Mouse (Mus musculus): ENCODE results near the gene Rbm4. TPM values are rescaled to one million over a fixed set of nuclear protein-coding genes. Genes with fewer than 3 reads are reported as not detected.
A peak's percentile ranks its signal among the peaks of the same experiment; 100 is the strongest.
"Not testable (repeated sequence)": the region's sequence is repeated elsewhere in the genome, so short reads cannot be mapped to it uniquely, and the experiment has no call there.

Gene Rbm4
- polyA plus RNA-seq, 1 experiment from 2014 or later, result 45.5 TPM

DNA sequence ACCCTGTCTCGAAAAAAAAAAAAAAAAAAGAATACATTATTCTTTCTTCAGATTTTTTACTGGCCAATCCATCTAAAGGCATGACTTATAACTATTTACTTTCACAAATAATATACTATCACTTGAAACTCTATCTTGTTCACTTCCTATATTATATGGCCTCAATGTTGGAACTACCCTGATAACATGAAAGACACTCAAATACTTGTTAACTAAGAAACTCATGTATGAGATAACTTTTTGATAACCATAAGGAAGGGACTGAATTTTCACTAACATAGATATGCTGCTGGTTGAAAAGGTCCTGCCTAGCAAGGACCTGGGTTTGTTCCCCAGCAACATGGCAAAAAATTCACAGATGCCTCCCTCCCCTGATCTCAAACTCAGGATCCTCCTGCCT lies 2.2 kb upstream of the Rbm4 start:
- WGBS, result 79% methylated on average over 1 of the region's 1 CpGs
- ATAC-seq (ENCODE audit: extremely low read depth, insufficient number of reproducible peaks, low FRiP score, low TSS enrichment), result no peak
- Histone ChIP-seq H3K4me2 (no peak overlapping the region), H3K36me3 (peaks cover 61% of the 10 kb centered on the region), H3K4me1 (peaks cover 30% of the 10 kb centered on the region), H3K9ac (no peak overlapping the region), H3K27me3 (replicated peaks) (no peaks in the 10 kb centered on the region), H3K9me3 (no peaks in the 10 kb centered on the region), H3K27ac (replicated peaks) (no peak overlapping the region), H3K4me3 (no peak overlapping the region)

DNA sequence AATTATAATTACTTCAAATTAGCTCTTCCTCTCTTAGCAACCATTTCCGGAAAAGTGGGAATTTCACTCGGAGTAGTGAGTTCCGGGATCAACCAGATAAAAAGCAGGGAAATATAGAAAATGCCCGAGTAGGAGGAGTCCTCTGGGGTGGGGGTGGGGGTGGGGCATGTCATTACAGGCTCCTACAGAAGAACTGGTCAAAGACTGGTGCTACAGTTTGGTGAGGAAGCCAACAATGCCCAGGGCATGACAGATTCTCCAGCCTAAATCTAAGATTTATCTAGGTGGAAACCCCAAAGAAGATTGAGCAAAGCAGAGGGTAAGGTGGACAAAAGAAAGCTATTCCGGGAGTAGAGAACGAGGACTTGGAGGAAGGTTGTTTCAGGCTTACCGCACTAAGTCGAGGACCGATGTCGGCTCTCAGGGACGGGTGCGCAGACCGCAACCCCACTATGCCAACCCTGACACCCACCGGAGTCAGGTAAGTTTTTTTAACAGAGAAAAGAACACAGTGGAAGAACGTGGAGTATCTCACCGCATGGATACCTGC lies 345 bp downstream of the Rbm4 start:
- ATAC-seq (ENCODE audit: extremely low read depth, insufficient number of reproducible peaks, low FRiP score, low TSS enrichment), result 0 out of 2 replicates have a peak, but pooled peaks have one; percentile 12
- H3K9ac ChIP-seq, result peak overlapping the region; percentile 92
- H3K27ac ChIP-seq (replicated peaks), result peak overlapping the region; percentile 87
- H3K36me3 ChIP-seq, result peaks cover 58% of the 10 kb centered on the region
- H3K4me3 ChIP-seq, result peak overlapping the region; percentile 90
- H3K4me1 ChIP-seq, result peaks cover 49% of the 10 kb centered on the region
- peak overlapping the region; percentile 77 for H3K4me2 ChIP-seq
- whole genome bisulfite sequencing, result under 1% methylated on average over 16 of the region's 16 CpGs
- H3K9me3 ChIP-seq, result no peaks in the 10 kb centered on the region
- H3K27me3 ChIP-seq (replicated peaks), result no peaks in the 10 kb centered on the region

DNA sequence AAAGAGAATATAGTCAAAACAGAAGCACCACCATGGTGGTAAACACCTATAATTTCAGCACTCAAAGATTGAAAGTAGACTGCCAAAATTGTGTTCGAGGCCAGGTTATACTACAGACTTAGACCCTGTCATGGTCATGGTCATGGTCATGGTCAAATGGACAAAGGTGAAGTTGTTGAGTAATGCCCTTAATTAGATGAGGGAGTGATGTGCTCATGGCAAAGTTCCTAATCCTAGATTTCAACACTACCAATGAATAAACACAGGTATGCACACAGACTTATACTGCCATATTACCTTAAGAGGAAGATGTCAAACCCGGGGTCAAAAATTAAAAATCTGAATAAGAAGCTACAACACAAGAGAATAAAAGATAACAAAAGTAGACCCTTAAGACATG lies 7.4 kb downstream of the Rbm4 start:
- H3K4me2 ChIP-seq, result no peak overlapping the region
- ATAC-seq (ENCODE audit: extremely low read depth, insufficient number of reproducible peaks, low FRiP score, low TSS enrichment), result no peak
- 95% methylated on average over 2 of the region's 2 CpGs for WGBS
- no peaks in the 10 kb centered on the region for H3K27me3 ChIP-seq (replicated peaks)
- H3K4me1 ChIP-seq, result peaks cover 72% of the 10 kb centered on the region
- H3K9ac ChIP-seq, result no peak overlapping the region
- H3K9me3 ChIP-seq, result no peaks in the 10 kb centered on the region
- H3K27ac ChIP-seq (replicated peaks), result no peak overlapping the region
- H3K36me3 ChIP-seq, result peaks cover 96% of the 10 kb centered on the region
- no peak overlapping the region for H3K4me3 ChIP-seq

DNA sequence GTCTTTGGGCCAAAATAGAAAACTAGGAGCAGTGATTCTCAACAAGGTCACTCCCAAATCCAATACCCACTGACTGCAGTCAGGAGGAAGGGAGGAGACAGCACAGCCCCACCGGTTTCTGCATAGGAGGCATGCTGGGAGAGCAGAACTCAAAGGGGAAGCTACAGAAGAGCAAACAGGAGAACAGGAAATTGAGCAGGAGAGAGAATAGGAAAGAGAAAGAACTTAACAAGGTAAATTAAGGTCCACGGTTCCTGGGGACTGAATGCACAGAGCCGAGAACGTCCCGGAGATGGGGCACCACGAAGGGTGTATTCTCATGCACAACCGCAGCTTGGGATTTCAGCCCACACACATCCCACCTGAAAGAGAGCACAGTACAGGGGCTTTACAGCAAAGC lies 8.5 kb downstream of the Rbm4 start:
- no peak for ATAC-seq (ENCODE audit: extremely low read depth, insufficient number of reproducible peaks, low FRiP score, low TSS enrichment)
- peaks cover 94% of the 10 kb centered on the region for H3K36me3 ChIP-seq
- no peaks in the 10 kb centered on the region for H3K27me3 ChIP-seq (replicated peaks)
- H3K9ac ChIP-seq, result no peak overlapping the region
- no peak overlapping the region for H3K4me2 ChIP-seq
- no peak overlapping the region for H3K4me3 ChIP-seq
- peaks cover 61% of the 10 kb centered on the region for H3K4me1 ChIP-seq
- peak overlapping the region; percentile 54; the same call in 1 of the 2 replicates for H3K27ac ChIP-seq (replicated peaks)
- no peaks in the 10 kb centered on the region for H3K9me3 ChIP-seq
- 74% methylated on average over 7 of the region's 7 CpGs for WGBS

DNA sequence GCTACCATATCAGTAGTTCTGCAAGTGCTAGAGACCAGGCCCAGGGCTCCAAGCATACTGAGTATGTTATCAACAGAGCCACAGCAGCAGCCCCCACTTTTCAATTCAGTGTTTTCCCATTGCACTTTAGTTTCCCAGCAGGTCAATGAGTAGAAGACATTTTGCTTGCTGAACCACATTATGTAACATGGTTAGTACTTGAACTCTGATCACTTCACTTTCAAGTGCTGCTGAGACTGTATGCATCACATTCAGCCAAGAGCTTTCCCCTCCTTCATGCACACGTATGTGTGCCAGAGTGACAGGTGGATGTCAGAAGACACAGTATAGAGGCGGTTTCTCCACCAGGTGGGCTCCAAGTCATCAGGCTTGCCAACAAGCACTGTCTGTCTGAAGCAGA lies 10.8 kb downstream of the Rbm4 start:
- Histone ChIP-seq H3K27me3 (replicated peaks) (no peaks in the 10 kb centered on the region), H3K27ac (replicated peaks) (no peak overlapping the region), H3K36me3 (peaks cover 92% of the 10 kb centered on the region), H3K9ac (no peak overlapping the region), H3K4me1 (peaks cover 49% of the 10 kb centered on the region), H3K4me3 (no peak overlapping the region), H3K4me2 (no peak overlapping the region), H3K9me3 (no peaks in the 10 kb centered on the region)
- WGBS, result 90% methylated on average over 2 of the region's 2 CpGs
- ATAC-seq (ENCODE audit: extremely low read depth, insufficient number of reproducible peaks, low FRiP score, low TSS enrichment), result no peak

DNA sequence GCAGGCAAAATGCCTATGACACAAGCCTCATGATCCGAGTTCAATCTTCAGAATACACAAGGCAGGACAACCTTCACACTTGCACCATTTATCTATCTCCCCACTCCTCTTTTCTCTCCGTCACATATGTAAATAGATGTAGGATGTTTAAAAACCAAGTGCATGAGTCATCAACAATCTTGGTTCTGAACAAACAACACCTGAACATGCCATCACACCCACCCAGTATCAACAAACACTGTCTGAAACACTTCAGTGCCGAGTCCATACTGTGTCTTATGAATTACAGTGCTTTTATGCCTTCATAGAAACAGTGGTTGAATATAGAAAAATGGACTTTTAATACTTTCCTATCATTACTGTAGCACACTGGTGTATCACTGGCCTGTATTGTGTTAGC lies 20.9 kb downstream of the Rbm4 start:
- Histone ChIP-seq H3K4me1 (no peaks in the 10 kb centered on the region), H3K9me3 (no peaks in the 10 kb centered on the region), H3K27ac (replicated peaks) (no peak overlapping the region), H3K27me3 (replicated peaks) (no peaks in the 10 kb centered on the region), H3K4me3 (no peak overlapping the region), H3K36me3 (peaks cover 92% of the 10 kb centered on the region), H3K9ac (no peak overlapping the region), H3K4me2 (no peak overlapping the region)
- no peak for ATAC-seq (ENCODE audit: extremely low read depth, insufficient number of reproducible peaks, low FRiP score, low TSS enrichment)
- 76% methylated on average over 3 of the region's 3 CpGs for WGBS

DNA sequence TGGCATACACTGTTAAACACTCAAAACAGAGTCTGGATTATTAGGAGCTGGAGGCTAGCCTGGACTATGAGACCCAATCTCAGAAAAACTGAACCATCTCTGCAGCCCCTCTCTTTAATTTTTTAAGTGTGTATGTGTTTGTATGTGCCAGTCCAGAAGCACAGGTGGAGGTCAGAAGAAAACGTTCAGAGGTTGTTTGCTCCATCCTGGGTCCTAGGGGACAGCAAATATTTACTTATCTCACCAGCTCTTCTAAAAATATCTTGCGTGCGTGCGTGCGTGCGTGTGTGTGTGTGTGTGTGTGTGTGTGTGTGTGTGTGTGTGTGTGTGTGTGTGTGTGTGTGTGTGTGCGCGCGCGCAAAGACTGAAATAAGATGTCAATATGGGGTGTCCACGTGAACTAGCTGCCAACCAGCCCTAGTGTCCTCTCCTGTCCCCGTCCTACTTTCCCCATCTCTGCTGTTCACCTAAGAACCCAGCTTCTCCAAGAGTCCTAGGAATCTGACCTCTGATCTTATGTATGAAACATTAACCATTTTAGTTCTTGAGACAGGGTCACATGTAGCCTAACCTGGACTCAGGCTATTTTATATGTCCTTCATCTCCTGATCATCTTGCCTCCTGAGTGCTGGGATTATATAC lies 26.1 kb downstream of the Rbm4 start:
- WGBS, result 71% methylated on average over 10 of the region's 12 CpGs
- no peak overlapping the region for H3K4me3 ChIP-seq
- no peaks in the 10 kb centered on the region for H3K9me3 ChIP-seq
- no peak overlapping the region for H3K4me2 ChIP-seq
- H3K27me3 ChIP-seq (replicated peaks), result no peaks in the 10 kb centered on the region
- no peak for ATAC-seq (ENCODE audit: extremely low read depth, insufficient number of reproducible peaks, low FRiP score, low TSS enrichment)
- no peaks in the 10 kb centered on the region for H3K4me1 ChIP-seq
- no peak overlapping the region for H3K27ac ChIP-seq (replicated peaks)
- peaks cover 96% of the 10 kb centered on the region for H3K36me3 ChIP-seq
- H3K9ac ChIP-seq, result no peak overlapping the region

DNA sequence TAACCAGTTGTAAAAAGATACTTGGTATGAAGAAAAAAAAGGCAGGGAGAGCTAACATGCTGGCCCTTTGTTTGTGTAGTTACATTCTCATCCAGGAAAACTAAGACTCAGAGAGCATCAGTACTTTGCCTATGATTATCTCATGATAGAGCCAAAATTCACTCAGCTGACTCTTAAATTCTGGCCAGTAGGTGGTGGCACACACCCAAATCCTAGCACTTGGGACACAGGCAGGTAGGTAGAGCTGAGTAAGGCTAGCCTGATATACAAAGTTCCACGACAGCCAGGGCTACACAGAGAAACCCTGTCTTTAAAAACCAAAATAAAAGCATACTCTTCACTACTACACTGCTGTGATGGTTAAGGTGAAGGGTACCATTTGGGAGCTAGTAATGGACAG lies 30.8 kb downstream of the Rbm4 start:
- Histone ChIP-seq H3K36me3 (peaks cover 90% of the 10 kb centered on the region), H3K4me2 (no peak overlapping the region)

DNA sequence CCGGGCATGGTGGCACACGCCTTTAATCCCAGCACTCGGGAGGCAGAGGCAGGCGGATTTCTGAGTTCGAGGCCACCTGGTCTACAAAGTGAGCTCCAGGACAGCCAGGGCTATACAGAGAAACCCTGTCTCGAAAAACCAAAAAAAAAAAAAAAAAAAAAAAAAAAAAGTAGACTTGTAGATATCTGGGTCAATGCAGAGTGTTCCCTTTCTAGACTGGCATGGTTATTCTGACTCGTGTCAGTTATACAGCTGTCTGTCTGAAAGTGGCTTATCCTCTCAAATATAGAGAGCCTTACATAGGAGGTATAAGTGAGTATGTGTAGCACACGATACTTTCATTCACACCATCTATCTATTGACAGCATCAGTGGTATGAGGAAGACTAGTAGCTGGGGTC lies 33.2 kb downstream of the Rbm4 start:
- H3K9me3 ChIP-seq; ATAC-seq (ENCODE audit: extremely low read depth, insufficient number of reproducible peaks, low FRiP score, low TSS enrichment): not testable (repeated sequence)
- H3K36me3 ChIP-seq, result peaks cover 72% of the 10 kb centered on the region

More for the DNA sequence above, 30.8 kb downstream of the Rbm4 start:
- Histone ChIP-seq H3K9ac (no peak overlapping the region), H3K9me3 (no peaks in the 10 kb centered on the region), H3K4me3 (no peak overlapping the region), H3K27me3 (replicated peaks) (no peaks in the 10 kb centered on the region), H3K27ac (replicated peaks) (no peak overlapping the region), H3K4me1 (peaks cover 24% of the 10 kb centered on the region)
- 57% methylated on average over 1 of the region's 1 CpGs for WGBS
- ATAC-seq (ENCODE audit: extremely low read depth, insufficient number of reproducible peaks, low FRiP score, low TSS enrichment), result no peak

DNA sequence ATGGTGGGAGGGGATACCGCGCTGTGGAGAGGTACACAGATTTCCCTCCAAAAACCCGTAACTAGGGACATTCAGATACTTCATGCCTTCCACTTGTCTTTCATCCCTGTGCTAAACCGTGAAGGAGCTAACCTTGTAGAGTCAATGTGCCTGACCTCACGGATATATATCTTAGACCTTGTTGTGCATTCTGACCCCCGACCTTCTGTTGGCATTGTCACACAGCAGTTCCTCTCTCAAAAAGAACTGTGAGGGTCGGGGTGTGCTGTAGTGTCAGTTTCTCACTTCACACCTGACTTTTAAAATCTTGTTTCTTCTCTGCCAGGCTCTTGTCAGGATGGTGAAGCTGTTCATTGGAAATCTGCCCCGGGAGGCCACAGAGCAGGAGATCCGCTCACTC lies 36.8 kb downstream of the Rbm4 start:
- Histone ChIP-seq H3K9me3 (no peaks in the 10 kb centered on the region), H3K4me1 (peaks cover 36% of the 10 kb centered on the region), H3K27me3 (replicated peaks) (no peaks in the 10 kb centered on the region), H3K36me3 (peaks cover 37% of the 10 kb centered on the region), H3K9ac (peak overlapping the region; percentile 87), H3K27ac (replicated peaks) (peak overlapping the region; percentile 92), H3K4me2 (peak overlapping the region; percentile 89), H3K4me3 (peak overlapping the region; percentile 72)
- WGBS, result 4% methylated on average over 9 of the region's 9 CpGs
- no peak for ATAC-seq (ENCODE audit: extremely low read depth, insufficient number of reproducible peaks, low FRiP score, low TSS enrichment)

More for the DNA sequence above, 33.2 kb downstream of the Rbm4 start:
- H3K9ac ChIP-seq; H3K4me2 ChIP-seq; H3K27ac ChIP-seq (replicated peaks); H3K27me3 ChIP-seq (replicated peaks); H3K4me3 ChIP-seq: not testable (repeated sequence)
- H3K4me1 ChIP-seq, result peaks cover 32% of the 10 kb centered on the region
- 90% methylated on average over 7 of the region's 8 CpGs for WGBS

DNA sequence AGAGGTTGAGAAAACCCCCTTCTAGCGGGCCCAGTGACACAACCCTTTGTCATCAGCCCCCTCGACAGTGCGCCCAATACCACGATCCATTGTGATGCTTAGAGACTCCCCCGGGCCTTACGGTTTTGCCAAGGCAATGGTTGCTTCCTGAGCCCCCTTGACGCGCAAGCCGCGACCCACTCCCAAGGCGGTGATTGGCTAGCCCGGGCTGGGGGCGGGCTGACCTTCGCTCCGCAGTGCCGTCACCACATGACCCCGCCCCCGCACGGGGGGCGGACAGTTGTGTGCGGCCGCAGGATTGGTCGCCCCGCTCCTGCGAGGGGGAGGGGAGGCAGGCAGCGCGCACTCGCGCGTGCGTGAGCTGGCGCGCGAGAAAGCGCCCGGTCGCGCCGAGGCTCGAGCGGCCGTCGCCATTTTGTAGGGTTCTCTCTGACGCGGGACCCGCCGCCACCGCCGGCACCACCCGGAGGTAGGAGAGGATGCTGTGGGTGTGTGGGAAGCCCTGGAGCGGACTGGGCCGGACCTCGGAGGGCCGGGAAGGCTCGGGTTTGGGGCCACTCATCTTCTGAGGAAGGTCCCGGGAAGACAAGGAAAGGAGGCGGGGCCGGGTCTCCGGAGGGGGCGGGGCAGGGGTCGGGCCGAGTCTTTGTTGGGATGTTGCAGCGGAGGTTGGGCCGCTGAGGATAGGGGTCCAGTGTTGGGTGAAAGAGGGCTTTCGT lies 37.3 kb downstream of the Rbm4 start, which contains the start of gene Rbm4b:
Gene Rbm4b (plus strand): TSS at position 305 of the 719 bp plus-strand sequence.
- peak within 1 kb of the TSS; percentile 92 for H3K27ac ChIP-seq (replicated peaks)
- H3K27me3 ChIP-seq (replicated peaks), result no peaks in the 10 kb centered on the region
- H3K4me3 ChIP-seq, result peak within 1 kb of the TSS; percentile 72
- peaks cover 36% of the 10 kb centered on the region for H3K4me1 ChIP-seq
- H3K4me2 ChIP-seq, result peak within 1 kb of the TSS; percentile 89
- WGBS, result 1% methylated on average over 65 of the region's 65 CpGs
- peak within 1 kb of the TSS; percentile 87 for H3K9ac ChIP-seq
- no peaks in the 10 kb centered on the region for H3K9me3 ChIP-seq
- peak; percentile 97 for ATAC-seq (ENCODE audit: extremely low read depth, insufficient number of reproducible peaks, low FRiP score, low TSS enrichment)
- H3K36me3 ChIP-seq, result peaks cover 31% of the 10 kb centered on the region

Measured in heart, embryonic 13.5 days (tissue).